Mouse (Mus musculus) bone marrow macrophage, adult 2 months (primary cell): Measurements from ENCODE around the gene Spats1. TPM values are rescaled to one million over a fixed set of nuclear protein-coding genes. Genes with fewer than 3 reads are reported as not detected.

Experiments used
- H3K27ac ChIP-seq: 2 replicates; pipeline ENCODE4 v1.5.1; 2012; ENCODE audit warnings: low read depth, low read length; ENCODE audit not compliant: insufficient read depth
- H3K4me1 ChIP-seq: 2 replicates; pipeline ENCODE4 v1.6.1; 2012; ENCODE audit warnings: low read length; ENCODE audit not compliant: control insufficient read depth, insufficient read depth
- H3K4me3 ChIP-seq: 2 replicates; pipeline ENCODE4 v1.5.1; 2012; ENCODE audit warnings: mild to moderate bottlenecking, low read length, moderate library complexity; ENCODE audit not compliant: insufficient read depth
- CTCF ChIP-seq: IDR thresholded peaks from 2 replicates; pipeline ENCODE4 v1.5.1; 2012; ENCODE audit warnings: low read depth, mild to moderate bottlenecking, low read length, moderate library complexity
- POLR2A ChIP-seq: IDR thresholded peaks from 2 replicates; pipeline ENCODE4 v1.6.1; 2012; ENCODE audit warnings: mild to moderate bottlenecking, low read depth, low read length, borderline replicate concordance
- polyA plus RNA-seq: library from polyadenylated mRNA; stranded (reverse); fragments of >200 nt; gene quantifications from 2 replicates; pipeline ENCODE4 v1.2.4, GENCODE M21; 2012; ENCODE audit not compliant: missing spikeins, insufficient read depth, insufficient read length

The Spats1 gene
- polyA plus RNA-seq, 1 experiment, result not detected

DNA sequence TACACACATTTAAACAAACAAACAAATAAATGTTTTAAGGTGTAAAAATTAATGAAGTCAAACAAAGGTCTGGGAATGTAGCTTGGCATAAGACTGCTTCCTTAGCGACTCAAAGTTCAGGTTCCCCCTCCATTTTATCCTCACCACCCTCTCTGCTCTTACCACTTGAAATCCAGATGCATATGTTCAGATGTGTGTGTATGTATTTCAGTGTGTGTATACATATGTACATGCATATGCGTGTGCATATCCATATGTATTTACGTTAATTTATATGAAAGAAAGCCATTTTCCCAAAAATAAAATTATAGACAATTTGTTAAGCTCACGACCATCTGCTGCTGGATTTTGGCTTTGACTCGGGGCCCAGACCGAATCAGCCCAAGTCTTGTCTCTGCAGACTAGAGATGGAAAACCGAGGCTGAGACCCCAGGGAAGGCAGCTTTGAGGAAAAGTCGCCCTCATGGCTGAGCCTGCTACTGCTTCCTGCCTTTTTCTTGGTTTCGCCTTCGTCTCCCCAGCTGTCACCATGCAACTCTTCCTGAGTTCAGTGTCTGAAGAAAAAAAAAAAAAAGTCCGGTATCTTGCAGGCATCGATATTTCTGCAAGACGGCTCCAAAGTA lies 15.4 kb upstream of the Spats1 start:
- H3K4me3 ChIP-seq, result no peak overlapping the region

GRCm38 (mm10) chr17:45489736-45490135 lies 14.5 kb upstream of the Spats1 start:
- Histone ChIP-seq H3K27ac (no peak overlapping the region), H3K4me1 (no peaks in the 10 kb centered on the region), H3K4me3 (no peak overlapping the region)
- TF ChIP-seq POLR2A, result no peak
- TF ChIP-seq CTCF, result no peak

More for the DNA sequence above, 15.4 kb upstream of the Spats1 start:
- H3K4me1 ChIP-seq, result no peaks in the 10 kb centered on the region
- TF ChIP-seq CTCF (no peak), POLR2A (no peak)
- no peak overlapping the region for H3K27ac ChIP-seq

GRCm38 (mm10) chr17:45488321-45489254 lies 13.4 kb upstream of the Spats1 start:
- no peak overlapping the region for H3K27ac ChIP-seq

GRCm38 (mm10) chr17:45487216-45487615 lies 12.0 kb upstream of the Spats1 start:
- TF ChIP-seq POLR2A, result no peak
- no peak for TF ChIP-seq CTCF
- H3K4me3 ChIP-seq, result no peak overlapping the region
- H3K27ac ChIP-seq, result no peak overlapping the region
- peaks cover 2% of the 10 kb centered on the region; the same call in 1 of the 2 replicates for H3K4me1 ChIP-seq

More at GRCm38 (mm10) chr17:45488321-45489254, 13.4 kb upstream of the Spats1 start:
- Histone ChIP-seq H3K4me1 (peaks cover 2% of the 10 kb centered on the region; the same call in 1 of the 2 replicates), H3K4me3 (no peak overlapping the region)
- TF ChIP-seq POLR2A (no peak), CTCF (no peak)

GRCm38 (mm10) chr17:45485581-45485980 lies 10.4 kb upstream of the Spats1 start:
- no peak for TF ChIP-seq CTCF
- TF ChIP-seq POLR2A, result no peak
- Histone ChIP-seq H3K4me3 (no peak overlapping the region), H3K4me1 (peaks cover 2% of the 10 kb centered on the region; the same call in 1 of the 2 replicates), H3K27ac (no peak overlapping the region)

GRCm38 (mm10) chr17:45480429-45480828 lies 5.2 kb upstream of the Spats1 start:
- Histone ChIP-seq H3K27ac (no peak overlapping the region), H3K4me3 (no peak overlapping the region), H3K4me1 (peaks cover 2% of the 10 kb centered on the region; the same call in 1 of the 2 replicates)
- TF ChIP-seq POLR2A (no peak), CTCF (no peak; the same call in 1 of the 2 replicates)

DNA sequence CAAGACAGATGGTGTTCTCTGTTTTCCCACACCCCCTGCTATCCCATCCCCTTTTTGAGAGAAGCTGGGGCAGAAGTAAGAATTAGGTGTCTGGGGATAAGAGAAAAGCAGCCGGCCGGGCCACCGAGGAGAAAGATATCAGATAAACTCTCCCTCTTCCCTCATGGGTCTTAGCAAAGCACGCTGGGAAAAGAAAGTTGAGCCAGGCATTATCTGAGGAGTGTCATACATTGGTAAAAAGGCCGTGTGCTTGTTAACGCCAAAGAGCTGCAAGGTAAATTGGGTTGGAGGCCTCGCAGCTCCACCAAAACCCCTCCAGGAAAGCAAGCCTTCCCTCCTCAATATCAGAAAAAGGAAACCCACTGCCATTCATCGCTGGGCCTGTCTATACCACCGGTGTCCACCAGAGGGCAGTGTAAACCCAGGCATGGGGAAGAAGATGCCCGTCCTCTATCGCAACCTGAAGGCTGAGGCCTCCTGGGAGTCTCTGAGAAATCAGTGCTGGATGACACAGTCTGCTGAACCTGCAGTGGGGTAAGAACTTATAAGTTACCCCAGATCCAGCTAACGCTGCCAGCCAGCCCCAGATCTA lies 3.1 kb upstream of the Spats1 start:
- Histone ChIP-seq H3K4me1 (no peaks in the 10 kb centered on the region; the same call in 1 of the 2 replicates), H3K27ac (no peak overlapping the region), H3K4me3 (no peak overlapping the region)
- no peak for TF ChIP-seq POLR2A
- TF ChIP-seq CTCF, result peak; percentile 91

GRCm38 (mm10) chr17:45474146-45474545 lies 1.1 kb downstream of the Spats1 start:
- Histone ChIP-seq H3K27ac (no peak overlapping the region), H3K4me3 (no peak overlapping the region), H3K4me1 (peaks cover 6% of the 10 kb centered on the region)
- TF ChIP-seq CTCF (no peak), POLR2A (no peak)

GRCm38 (mm10) chr17:45473667-45474066 lies 1.5 kb downstream of the Spats1 start:
- no peak for TF ChIP-seq POLR2A
- TF ChIP-seq CTCF, result no peak
- Histone ChIP-seq H3K27ac (no peak overlapping the region), H3K4me1 (peaks cover 6% of the 10 kb centered on the region), H3K4me3 (no peak overlapping the region)

DNA sequence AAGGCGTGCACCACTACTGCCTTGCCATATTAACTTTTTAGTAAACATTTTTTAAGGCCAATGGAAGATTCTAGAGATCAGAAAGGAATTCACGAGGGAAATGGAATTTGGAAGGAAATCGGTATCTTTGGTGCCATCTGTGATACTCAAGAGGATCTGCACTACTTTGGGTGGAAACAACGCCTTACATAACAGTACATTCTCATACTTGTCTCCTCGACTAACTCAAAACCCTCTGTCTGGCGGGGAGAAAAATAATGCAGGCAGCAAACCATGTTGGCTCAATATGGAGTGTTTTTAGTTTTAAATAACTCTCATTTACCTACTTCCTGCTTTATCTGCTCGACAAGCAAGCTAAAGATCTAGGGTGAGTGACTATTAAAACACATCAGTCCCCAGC lies 4.5 kb downstream of the Spats1 start:
- Histone ChIP-seq H3K4me1 (peaks cover 6% of the 10 kb centered on the region), H3K4me3 (no peak overlapping the region), H3K27ac (no peak overlapping the region)
- no peak for TF ChIP-seq CTCF
- TF ChIP-seq POLR2A, result no peak
